Mouse (Mus musculus) hindbrain, embryonic 13.5 days (tissue): ENCODE data around the gene March6. TPM values are rescaled to one million over a fixed set of nuclear protein-coding genes. Genes with fewer than 3 reads are reported as not detected.

Experiments
- ATAC-seq: fragments of 200-750 bp; cut with Nextera tagmentation; 2 replicates; pipeline ENCODE4 v1.8.0; 2017; ENCODE audit warnings: moderate TSS enrichment; ENCODE audit not compliant: low FRiP score
- H3K27ac ChIP-seq: fragments of 300-500 bp; sonication (generic); 2 replicates; pipeline ENCODE4 v1.5.1; 2015; ENCODE audit warnings: inconsistent platforms, mild to moderate bottlenecking, moderate library complexity
- H3K27me3 ChIP-seq: fragments of 300-500 bp; sonication (generic); 2 replicates; pipeline ENCODE4 v1.6.1; 2015; ENCODE audit warnings: mild to moderate bottlenecking, inconsistent platforms
- H3K36me3 ChIP-seq: fragments of 300-500 bp; sonication (generic); 2 replicates; pipeline ENCODE4 v1.6.1; 2015; ENCODE audit warnings: mild to moderate bottlenecking, inconsistent platforms
- H3K4me1 ChIP-seq: fragments of 300-500 bp; sonication (generic); replicated peaks from 2 replicates; pipeline ENCODE4 v1.6.1; 2015; ENCODE audit warnings: inconsistent platforms
- H3K4me2 ChIP-seq: fragments of 300-500 bp; sonication (generic); 2 replicates; pipeline ENCODE4 v1.6.1; 2015; ENCODE audit warnings: inconsistent platforms, mild to moderate bottlenecking, moderate library complexity
- H3K4me3 ChIP-seq: fragments of 300-500 bp; sonication (generic); 2 replicates; pipeline ENCODE4 v1.5.1; 2015; ENCODE audit warnings: mild to moderate bottlenecking, inconsistent platforms
- H3K9ac ChIP-seq: fragments of 300-500 bp; sonication (generic); 2 replicates; pipeline ENCODE4 v1.6.1; 2015; ENCODE audit warnings: mild to moderate bottlenecking, inconsistent platforms
- H3K9me3 ChIP-seq: fragments of 300-500 bp; sonication (generic); 2 replicates; pipeline ENCODE4 v1.6.1; 2016; ENCODE audit warnings: inconsistent platforms
- WGBS: fragments of 180-500 bp; shearing (Covaris S2); methylation state at CpG from one replicate; pipeline ENCODE4 v1.1.7; 2015; 5-methylcytosine and 5-hydroxymethylcytosine counted together
- polyA plus RNA-seq: library from polyadenylated mRNA; unstranded; fragments of >200 nt; fragmentation: Nextera tagmentation; extraction: Ambion mirVana; gene quantifications from 2 replicates; pipeline ENCODE4 v1.2.1, GENCODE M21; 2015

March6 gene
- polyA plus RNA-seq, 1 experiment from 2014 or later, result 69.6 TPM

DNA sequence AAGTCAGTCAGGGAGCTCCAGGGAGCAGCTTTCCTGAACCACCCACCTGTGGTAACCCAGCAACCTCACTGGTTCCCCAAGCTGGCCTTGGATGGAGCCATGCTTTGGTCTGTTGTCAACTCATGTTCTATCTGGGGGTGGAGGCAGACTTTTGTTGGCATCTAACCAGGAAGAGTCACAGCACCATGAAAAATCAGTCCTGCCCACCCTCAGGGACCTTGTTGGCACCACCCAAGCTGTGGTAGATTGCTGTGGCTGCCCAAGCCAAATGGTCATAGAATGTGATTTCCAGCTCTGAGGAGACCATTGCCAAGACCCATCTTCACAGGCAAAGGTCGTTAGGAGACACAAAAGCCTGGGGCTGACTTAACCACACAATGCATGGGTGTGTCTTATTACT lies 94.8 kb downstream of the March6 start:
- no peaks in the 10 kb centered on the region for H3K9me3 ChIP-seq
- no peak overlapping the region for H3K4me2 ChIP-seq
- H3K4me1 ChIP-seq, result no peaks in the 10 kb centered on the region
- no peaks in the 10 kb centered on the region for H3K27me3 ChIP-seq
- no peak overlapping the region for H3K27ac ChIP-seq
- no peak overlapping the region for H3K9ac ChIP-seq
- WGBS, result 67% methylated on average over 1 of the region's 1 CpGs
- ATAC-seq, result no peak
- no peak overlapping the region for H3K4me3 ChIP-seq
- H3K36me3 ChIP-seq, result no peaks in the 10 kb centered on the region

DNA sequence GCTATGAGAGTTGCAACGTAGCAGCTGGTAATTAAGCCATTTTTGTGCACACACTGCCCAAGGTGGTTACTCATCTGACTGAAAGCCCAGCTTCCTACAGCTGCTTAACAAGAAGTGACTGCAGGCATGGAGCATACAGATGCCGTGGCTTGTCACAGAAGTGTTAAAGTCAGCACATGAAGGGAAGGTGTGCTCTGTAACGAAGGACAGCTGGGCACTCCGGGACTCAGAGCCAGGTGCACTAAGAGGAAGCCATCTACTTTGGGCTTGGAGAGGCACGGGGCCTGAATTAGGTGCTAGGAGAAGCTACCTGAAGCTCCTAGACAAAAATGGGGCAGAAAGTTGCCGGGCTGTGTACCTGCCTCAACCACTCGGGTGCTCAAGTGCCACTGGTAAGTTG lies 97.1 kb downstream of the March6 start:
- H3K27ac ChIP-seq, result no peak overlapping the region
- no peak for ATAC-seq
- peaks cover 3% of the 10 kb centered on the region; the same call in 1 of the 2 replicates for H3K4me1 ChIP-seq
- H3K36me3 ChIP-seq, result no peaks in the 10 kb centered on the region
- no peak overlapping the region for H3K4me2 ChIP-seq
- no peaks in the 10 kb centered on the region for H3K9me3 ChIP-seq
- H3K9ac ChIP-seq, result no peak overlapping the region
- WGBS, result 82% methylated on average over 7 of the region's 7 CpGs
- no peak overlapping the region for H3K4me3 ChIP-seq
- H3K27me3 ChIP-seq, result no peaks in the 10 kb centered on the region

DNA sequence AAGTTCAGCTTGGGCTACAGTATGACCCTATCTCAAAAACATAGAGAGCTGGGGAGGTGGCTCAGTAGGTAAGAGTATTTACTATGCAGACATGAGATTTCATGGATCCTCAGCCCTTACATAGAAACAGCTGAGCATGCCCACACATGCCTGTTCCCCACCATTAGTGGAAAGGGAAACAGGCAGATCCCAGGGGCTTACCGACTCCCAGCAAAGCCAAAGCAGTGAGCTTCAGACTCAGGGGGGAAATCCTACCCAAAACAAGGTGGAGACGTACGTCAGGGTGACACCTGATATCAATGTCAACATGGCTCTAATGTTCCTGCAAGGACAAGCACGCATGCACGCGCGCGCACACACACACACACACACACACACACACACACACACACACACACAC lies 99.0 kb downstream of the March6 start:
- 82% methylated on average over 8 of the region's 8 CpGs for WGBS
- Histone ChIP-seq H3K36me3 (no peaks in the 10 kb centered on the region), H3K27me3 (no peaks in the 10 kb centered on the region), H3K9me3 (no peaks in the 10 kb centered on the region), H3K4me1 (peaks cover 3% of the 10 kb centered on the region; the same call in 1 of the 2 replicates), H3K4me3 (no peak overlapping the region), H3K4me2 (no peak overlapping the region), H3K27ac (no peak overlapping the region), H3K9ac (no peak overlapping the region)
- ATAC-seq, result no peak

DNA sequence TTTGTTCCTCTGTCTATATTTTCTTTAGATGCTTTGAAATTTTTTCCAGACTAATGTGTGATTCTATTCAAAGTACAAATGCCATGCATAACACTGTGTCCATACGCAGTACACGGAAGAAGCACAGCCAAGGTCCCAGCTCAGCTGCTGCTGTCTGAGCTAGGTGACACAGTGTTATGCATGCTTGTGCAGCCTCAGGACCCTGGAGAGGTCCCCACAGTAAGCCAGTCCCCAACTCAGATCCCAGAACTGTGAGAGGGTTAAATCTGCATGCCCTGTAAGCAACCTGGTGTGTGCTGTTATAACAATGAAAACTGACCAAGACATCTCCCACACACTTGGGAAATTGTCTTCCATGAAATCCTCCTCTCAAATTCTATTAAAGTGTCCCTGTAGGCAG lies 100.8 kb downstream of the March6 start:
- H3K9ac ChIP-seq, result no peak overlapping the region
- no peak overlapping the region for H3K27ac ChIP-seq
- no peak overlapping the region for H3K4me3 ChIP-seq
- H3K27me3 ChIP-seq, result no peaks in the 10 kb centered on the region
- WGBS, result 72% methylated on average over 2 of the region's 2 CpGs
- no peak overlapping the region for H3K4me2 ChIP-seq
- peaks cover 14% of the 10 kb centered on the region for H3K4me1 ChIP-seq
- no peaks in the 10 kb centered on the region for H3K36me3 ChIP-seq
- ATAC-seq, result no peak
- no peaks in the 10 kb centered on the region for H3K9me3 ChIP-seq

DNA sequence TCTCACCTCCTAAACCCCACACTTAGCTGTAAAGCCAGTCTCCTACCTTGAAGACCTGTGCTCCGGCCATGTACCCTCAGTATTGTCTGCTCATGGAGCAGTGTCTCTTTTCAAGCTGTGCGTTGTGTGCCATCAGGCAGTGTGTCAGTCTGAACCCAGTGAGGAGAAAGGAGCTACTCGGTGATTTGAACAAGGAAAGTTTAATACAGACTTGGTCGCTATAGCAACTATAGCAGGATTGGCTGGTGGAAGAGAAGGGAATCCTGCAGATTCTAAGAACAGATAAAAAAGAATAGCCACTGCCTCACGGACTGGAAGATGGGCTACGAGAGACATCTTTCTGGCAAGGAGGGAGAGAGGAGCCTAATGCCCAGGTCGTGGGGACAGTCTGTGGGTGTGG lies 101.4 kb downstream of the March6 start:
- H3K4me1 ChIP-seq, result peaks cover 14% of the 10 kb centered on the region
- WGBS, result 57% methylated on average over 7 of the region's 7 CpGs

DNA sequence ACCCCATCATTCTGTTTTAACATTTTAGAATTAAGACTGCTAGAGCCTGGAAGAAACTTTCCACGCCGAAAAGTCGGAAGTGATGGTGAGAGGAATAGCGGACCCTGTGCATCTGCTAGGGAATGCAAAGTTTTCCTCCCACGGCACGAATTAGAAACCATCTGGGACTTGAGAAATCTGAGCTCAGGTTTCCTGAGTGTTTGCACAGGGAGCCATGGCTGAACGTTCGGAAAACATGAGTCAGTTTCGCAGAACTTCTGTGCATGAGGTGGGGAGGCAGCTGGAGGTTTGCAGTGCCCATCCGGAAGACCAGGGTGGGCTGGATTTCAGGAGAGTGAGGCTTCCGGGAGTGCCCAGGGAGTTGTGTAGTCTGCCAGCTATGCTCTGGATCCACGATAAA lies 102.3 kb downstream of the March6 start:
- Histone ChIP-seq H3K9ac (no peak overlapping the region), H3K9me3 (no peaks in the 10 kb centered on the region), H3K4me1 (peaks cover 14% of the 10 kb centered on the region), H3K27me3 (no peaks in the 10 kb centered on the region), H3K27ac (no peak overlapping the region), H3K36me3 (no peaks in the 10 kb centered on the region), H3K4me2 (no peak overlapping the region), H3K4me3 (no peak overlapping the region)
- 85% methylated on average over 12 of the region's 12 CpGs for WGBS
- ATAC-seq, result no peak

More for the DNA sequence above, 101.4 kb downstream of the March6 start:
- H3K9me3 ChIP-seq, result no peaks in the 10 kb centered on the region
- no peak overlapping the region for H3K4me3 ChIP-seq
- H3K9ac ChIP-seq, result no peak overlapping the region
- H3K36me3 ChIP-seq, result no peaks in the 10 kb centered on the region
- H3K27me3 ChIP-seq, result no peaks in the 10 kb centered on the region
- no peak for ATAC-seq
- no peak overlapping the region for H3K4me2 ChIP-seq
- no peak overlapping the region for H3K27ac ChIP-seq

DNA sequence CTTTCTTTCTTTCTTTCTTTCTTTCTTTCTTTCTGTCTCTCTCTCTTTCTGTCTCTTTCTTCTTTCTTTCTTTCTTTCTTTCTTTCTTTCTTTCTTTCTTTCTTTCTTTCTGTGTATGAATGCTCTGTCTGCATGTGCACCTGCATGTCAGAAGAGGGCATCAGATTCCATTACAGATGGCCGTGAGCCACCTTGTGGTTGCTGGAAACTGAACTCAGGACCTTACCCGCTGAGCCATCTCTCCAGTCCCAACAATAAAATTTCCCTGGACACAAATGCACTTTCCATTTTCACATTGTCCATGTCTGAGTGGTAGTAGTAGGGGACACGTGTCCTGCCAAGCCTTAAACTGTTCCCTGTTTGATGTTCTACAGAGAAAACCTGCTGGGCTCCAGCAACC lies 103.5 kb downstream of the March6 start:
- Histone ChIP-seq H3K27ac (no peak overlapping the region), H3K9ac (no peak overlapping the region), H3K4me3 (no peak overlapping the region), H3K4me2 (no peak overlapping the region), H3K4me1 (peaks cover 14% of the 10 kb centered on the region), H3K36me3 (no peaks in the 10 kb centered on the region), H3K27me3 (no peaks in the 10 kb centered on the region), H3K9me3 (no peaks in the 10 kb centered on the region)
- 62% methylated on average over 3 of the region's 3 CpGs for WGBS
- no peak for ATAC-seq

DNA sequence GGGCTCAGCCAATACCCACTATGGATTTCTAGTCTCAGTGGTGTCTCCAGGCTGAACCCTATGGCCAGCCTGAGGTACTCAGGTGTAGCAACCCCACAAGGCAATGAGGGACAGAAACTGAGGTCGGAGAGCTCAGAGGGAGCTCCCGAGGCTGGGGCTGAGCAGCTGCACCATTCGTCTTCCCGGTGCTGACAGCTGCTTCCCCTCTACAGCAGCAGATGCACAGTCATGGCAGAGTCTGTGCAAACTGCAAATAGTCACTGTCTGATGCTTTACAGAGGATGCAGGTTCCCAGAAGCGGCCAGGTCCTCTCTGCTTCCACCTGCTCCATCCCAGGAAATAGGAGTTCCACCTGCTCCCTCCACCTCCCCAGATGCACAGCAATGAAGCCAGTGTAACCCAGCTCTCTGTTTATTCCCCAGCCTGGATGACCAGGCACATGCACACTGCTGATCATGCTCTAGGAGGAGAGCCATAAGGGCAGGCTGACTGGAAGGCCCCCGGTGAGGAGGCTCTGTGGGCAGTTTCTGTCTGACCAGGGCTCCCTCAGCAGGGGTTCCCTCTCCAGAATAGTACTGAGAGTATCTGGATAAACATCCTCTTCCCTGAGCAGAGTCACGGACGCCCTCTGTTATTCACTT lies 104.7 kb downstream of the March6 start:
- 29% methylated on average over 8 of the region's 8 CpGs for WGBS
- H3K4me3 ChIP-seq, result no peak overlapping the region
- peak overlapping the region; percentile 49 for H3K9ac ChIP-seq
- no peak overlapping the region for H3K4me2 ChIP-seq
- H3K27ac ChIP-seq, result 0 out of 2 replicates have a peak overlapping the region, but pooled peaks have one; percentile 3
- no peaks in the 10 kb centered on the region for H3K9me3 ChIP-seq
- no peaks in the 10 kb centered on the region for H3K36me3 ChIP-seq
- no peaks in the 10 kb centered on the region for H3K27me3 ChIP-seq
- peaks cover 14% of the 10 kb centered on the region for H3K4me1 ChIP-seq
- peak; percentile 76; the same call in 1 of the 2 replicates for ATAC-seq

DNA sequence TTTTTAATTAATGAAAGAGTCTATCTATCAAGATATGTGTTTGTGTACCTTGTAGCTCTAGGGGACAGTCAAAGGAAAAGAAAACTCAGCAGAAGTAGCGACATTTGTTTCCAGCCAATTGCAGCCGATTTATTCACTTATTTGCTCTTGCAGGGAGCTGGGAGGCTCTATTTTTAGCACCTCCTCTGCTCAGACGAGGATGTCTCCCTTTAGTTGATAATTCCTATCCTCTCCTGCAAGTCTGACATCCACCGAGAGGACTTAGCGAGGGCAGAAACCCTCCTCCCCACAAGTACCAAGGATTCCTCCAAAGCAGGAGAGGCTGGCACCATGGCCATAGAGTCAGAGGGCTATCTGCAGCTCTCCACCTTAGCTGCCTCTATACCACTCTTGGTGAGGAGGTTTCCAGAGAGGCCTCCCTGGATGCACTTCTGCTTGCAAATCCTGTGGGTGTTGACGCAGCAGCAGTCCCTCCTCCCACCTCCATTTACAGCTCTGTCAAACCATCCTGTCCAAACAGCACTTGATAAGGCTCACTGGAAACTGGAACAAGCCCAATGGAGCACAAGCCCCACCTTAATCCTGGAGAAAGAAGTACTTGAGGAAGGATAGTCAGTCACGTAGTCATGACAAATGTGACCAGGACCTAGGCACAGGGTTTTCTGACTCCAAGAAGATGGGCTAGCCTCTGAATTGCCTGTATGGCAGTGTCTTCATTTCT lies 108.0 kb downstream of the March6 start:
- H3K27me3 ChIP-seq, result no peaks in the 10 kb centered on the region
- H3K4me1 ChIP-seq, result peaks cover 11% of the 10 kb centered on the region
- H3K9ac ChIP-seq, result no peak overlapping the region
- H3K9me3 ChIP-seq, result no peaks in the 10 kb centered on the region
- H3K4me2 ChIP-seq, result no peak overlapping the region
- no peak overlapping the region for H3K4me3 ChIP-seq
- H3K27ac ChIP-seq, result no peak overlapping the region
- 71% methylated on average over 7 of the region's 7 CpGs for WGBS
- H3K36me3 ChIP-seq, result no peaks in the 10 kb centered on the region
- ATAC-seq, result no peak

DNA sequence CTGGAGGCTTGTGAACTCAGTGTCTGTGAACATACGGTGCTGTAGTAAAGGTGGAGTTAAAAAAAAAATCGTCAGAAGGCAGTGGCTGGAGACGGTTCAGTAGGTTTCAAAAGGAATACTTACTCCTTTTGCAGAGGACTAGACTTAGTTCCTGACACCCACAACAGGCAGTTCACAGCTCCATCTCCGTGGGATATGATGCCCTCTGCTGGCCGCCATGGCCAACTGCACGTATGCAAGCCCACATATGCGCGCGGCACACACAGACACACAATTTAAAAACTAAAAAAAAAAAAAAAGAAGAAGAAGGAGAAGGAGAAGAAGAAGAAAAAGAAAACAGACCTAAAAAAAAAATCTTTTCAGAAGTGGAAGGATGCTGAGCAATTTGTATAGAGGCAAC lies 111.8 kb downstream of the March6 start:
- H3K9me3 ChIP-seq, result no peaks in the 10 kb centered on the region
- no peaks in the 10 kb centered on the region for H3K36me3 ChIP-seq
- H3K4me2 ChIP-seq, result 0 out of 2 replicates have a peak overlapping the region, but pooled peaks have one; percentile 8
- no peak for ATAC-seq
- no peak overlapping the region for H3K9ac ChIP-seq
- no peak overlapping the region for H3K4me3 ChIP-seq
- WGBS, result 31% methylated on average over 9 of the region's 9 CpGs
- no peak overlapping the region for H3K27ac ChIP-seq
- H3K4me1 ChIP-seq, result no peaks in the 10 kb centered on the region
- no peaks in the 10 kb centered on the region for H3K27me3 ChIP-seq

DNA sequence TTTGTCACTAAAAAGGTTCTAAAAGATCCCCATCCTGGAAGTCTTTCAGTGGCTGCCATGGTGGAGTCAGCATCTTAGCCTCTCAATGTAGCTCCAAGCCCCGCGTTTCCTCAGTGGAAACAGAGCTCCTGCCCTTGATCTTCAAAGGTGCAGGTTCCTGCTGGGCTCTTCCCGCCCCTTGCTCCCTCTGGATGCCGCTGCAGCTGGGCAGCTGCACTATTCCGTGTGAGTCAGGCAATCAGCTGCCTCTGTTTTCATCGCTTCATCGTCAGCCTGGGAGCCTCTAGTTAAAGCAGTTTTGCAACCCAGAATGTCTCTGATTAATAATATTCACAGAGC lies 112.2 kb downstream of the March6 start:
- Histone ChIP-seq H3K9ac (no peak overlapping the region), H3K36me3 (no peaks in the 10 kb centered on the region), H3K9me3 (no peaks in the 10 kb centered on the region), H3K27me3 (no peaks in the 10 kb centered on the region), H3K4me2 (0 out of 2 replicates have a peak overlapping the region, but pooled peaks have one; percentile 8), H3K27ac (no peak overlapping the region), H3K4me1 (no peaks in the 10 kb centered on the region), H3K4me3 (no peak overlapping the region)
- 18% methylated on average over 7 of the region's 7 CpGs for WGBS
- no peak for ATAC-seq

DNA sequence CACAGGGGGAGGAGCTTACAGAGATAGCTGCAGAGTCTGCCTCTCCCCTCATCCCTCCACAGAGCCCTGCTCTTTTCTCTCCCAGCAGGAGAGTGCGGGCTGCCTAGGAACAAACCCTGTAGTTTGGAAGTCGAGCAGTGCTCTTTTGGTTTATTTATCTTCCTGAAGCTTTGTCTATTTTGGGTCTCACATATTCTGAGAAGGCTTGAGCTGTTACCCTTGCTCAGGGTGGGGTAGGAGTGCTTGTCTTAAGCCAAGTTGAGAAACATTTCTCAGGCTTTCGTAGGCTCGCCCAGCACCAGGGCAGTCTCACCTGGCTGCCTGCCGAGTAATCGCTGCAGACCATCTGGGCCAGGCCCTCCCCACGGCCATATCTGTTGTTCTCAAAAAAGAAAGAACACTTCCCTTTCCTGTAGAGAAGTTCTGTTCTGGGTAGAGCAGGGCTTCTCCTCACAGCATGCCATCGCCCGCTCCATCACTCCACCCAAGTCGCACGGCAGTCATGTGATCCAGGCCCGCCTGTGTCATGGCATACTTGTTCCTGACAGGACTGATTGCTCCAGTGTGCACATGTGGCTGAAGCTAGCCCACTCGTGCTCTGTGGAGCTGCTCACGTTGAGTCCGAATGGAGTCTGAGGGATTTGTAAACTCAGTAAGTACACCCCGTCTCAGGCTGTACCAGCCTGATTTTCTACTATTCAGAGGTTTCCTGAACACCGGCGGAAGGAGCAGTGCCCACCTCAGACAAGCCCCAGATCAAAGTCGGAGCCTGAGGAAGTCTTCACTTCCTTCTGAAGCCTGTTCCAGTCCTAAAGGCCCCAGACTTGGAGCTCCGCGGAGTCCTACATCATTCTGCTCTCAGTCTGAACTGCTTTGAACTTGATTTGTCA lies 112.8 kb downstream of the March6 start:
- Histone ChIP-seq H3K27ac (0 out of 2 replicates have a peak overlapping the region, but pooled peaks have one; percentile 40), H3K27me3 (no peaks in the 10 kb centered on the region), H3K9ac (no peak overlapping the region), H3K4me1 (no peaks in the 10 kb centered on the region), H3K4me2 (peak overlapping the region; percentile 8; the same call in 1 of the 2 replicates), H3K9me3 (no peaks in the 10 kb centered on the region), H3K4me3 (no peak overlapping the region), H3K36me3 (no peaks in the 10 kb centered on the region)
- ATAC-seq, result peak; percentile 52
- WGBS, result 62% methylated on average over 21 of the region's 21 CpGs
